Mouse (Mus musculus): ENCODE measurements around the gene Nrxn1. TPM values are rescaled to one million over a fixed set of nuclear protein-coding genes. Genes with fewer than 3 reads are reported as not detected.

Nrxn1 gene
- polyA plus RNA-seq, 1 experiment from 2014 or later, result 2.0 TPM

DNA sequence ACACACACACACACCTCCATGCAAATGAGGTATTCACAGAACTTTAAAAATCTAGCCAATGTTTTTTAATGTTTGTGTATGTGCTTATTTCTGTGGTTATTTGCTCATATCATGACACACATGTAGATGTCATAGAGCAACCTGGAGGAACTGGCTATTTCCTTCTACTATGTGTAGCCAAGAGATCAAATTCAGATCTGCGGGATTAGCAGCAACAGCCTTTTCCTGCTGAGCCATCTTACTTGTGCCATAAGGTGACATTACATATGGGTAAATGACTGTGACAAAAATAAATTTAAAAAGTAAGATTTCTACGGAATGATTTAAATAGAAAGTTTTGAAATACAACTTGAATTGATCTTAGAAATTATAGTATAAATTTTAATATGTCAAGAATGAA, 672.1 kb downstream of the Nrxn1 start:
- Histone ChIP-seq H3K9ac (ENCODE audit: low read length) (no peak overlapping the region), H3K4me2 (ENCODE audit: low read length) (no peak overlapping the region), H3K27me3 (ENCODE audit: control insufficient read depth, insufficient read depth, low read length) (no peaks in the 10 kb centered on the region), H3K4me3 (ENCODE audit: control insufficient read depth in 1 of 2, insufficient read depth in 1 of 2, low read depth in 1 of 2, low read length in 2 of 2) (no peak overlapping the region), H3K27ac (replicated peaks in 1 of 2; ENCODE audit: control insufficient read depth in 1 of 2, insufficient read depth in 1 of 2, low read depth in 2 of 2, low read length in 2 of 2) (no peak overlapping the region), H3K36me3 (ENCODE audit: control insufficient read depth, insufficient read depth, low read length) (no peaks in the 10 kb centered on the region), H3K4me1 (ENCODE audit: control insufficient read depth in 2 of 2, insufficient read depth in 2 of 2, low read length in 2 of 2) (no peaks in the 10 kb centered on the region), H3K9me3 (ENCODE audit: control insufficient read depth, low read length) (no peaks in the 10 kb centered on the region)
- no peak for ATAC-seq (ENCODE audit: insufficient number of reproducible peaks, insufficient read depth, low FRiP score, low read depth)
- WGBS, result 87% methylated on average over 2 of the region's 2 CpGs

DNA sequence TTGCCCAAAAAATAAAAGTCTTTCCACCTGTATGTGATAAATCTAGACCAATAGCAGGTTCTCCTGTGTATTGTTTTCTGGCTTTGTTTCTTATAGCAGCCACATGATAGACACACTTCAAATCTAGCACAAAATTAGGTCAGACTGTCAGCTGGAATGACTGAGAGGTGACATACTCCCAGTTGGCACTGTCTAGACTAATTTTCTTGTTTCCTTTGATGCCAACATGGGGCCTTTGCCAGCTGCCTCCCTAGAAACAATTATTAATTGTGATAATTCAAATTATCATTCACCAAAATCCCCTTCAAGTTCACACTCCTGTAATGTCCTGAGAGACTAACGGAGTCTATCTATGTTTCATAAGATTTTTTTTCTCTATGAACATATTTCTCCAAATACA, 673.3 kb downstream of the Nrxn1 start:
- no peak overlapping the region for H3K27ac ChIP-seq (replicated peaks in 1 of 2; ENCODE audit: control insufficient read depth in 1 of 2, insufficient read depth in 1 of 2, low read depth in 2 of 2, low read length in 2 of 2)
- H3K4me2 ChIP-seq (ENCODE audit: low read length), result no peak overlapping the region
- no peaks in the 10 kb centered on the region for H3K27me3 ChIP-seq (ENCODE audit: control insufficient read depth, insufficient read depth, low read length)
- no peak for ATAC-seq (ENCODE audit: insufficient number of reproducible peaks, insufficient read depth, low FRiP score, low read depth)
- H3K4me3 ChIP-seq (ENCODE audit: control insufficient read depth in 1 of 2, insufficient read depth in 1 of 2, low read depth in 1 of 2, low read length in 2 of 2), result no peak overlapping the region
- no peaks in the 10 kb centered on the region for H3K9me3 ChIP-seq (ENCODE audit: control insufficient read depth, low read length)
- H3K9ac ChIP-seq (ENCODE audit: low read length), result no peak overlapping the region
- H3K4me1 ChIP-seq (ENCODE audit: control insufficient read depth in 2 of 2, insufficient read depth in 2 of 2, low read length in 2 of 2), result no peaks in the 10 kb centered on the region
- WGBS, result 68% methylated on average over 1 of the region's 1 CpGs
- no peaks in the 10 kb centered on the region for H3K36me3 ChIP-seq (ENCODE audit: control insufficient read depth, insufficient read depth, low read length)

DNA sequence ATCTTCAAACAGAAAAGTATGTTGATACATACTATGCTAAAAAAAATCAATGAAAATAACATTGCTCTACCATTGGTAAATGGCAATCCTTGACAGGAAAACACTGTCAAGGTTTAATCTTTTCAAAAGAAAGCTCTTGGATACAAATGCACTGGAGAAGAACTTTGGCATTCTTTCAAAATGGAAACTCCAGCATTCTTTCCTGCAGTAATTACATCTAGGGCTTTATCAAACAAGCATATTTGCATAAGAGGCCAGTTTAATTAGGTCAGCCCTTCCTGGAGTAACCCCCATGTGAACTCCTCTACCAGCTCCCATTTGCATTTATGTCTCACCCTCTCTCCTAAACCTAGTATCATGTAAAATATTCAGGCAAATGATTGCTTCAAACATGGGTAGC, 696.5 kb downstream of the Nrxn1 start:
- no peak overlapping the region for H3K4me3 ChIP-seq (ENCODE audit: control insufficient read depth in 1 of 2, insufficient read depth in 1 of 2, low read depth in 1 of 2, low read length in 2 of 2)
- no peaks in the 10 kb centered on the region for H3K27me3 ChIP-seq (ENCODE audit: control insufficient read depth, insufficient read depth, low read length)
- no peak for ATAC-seq (ENCODE audit: insufficient number of reproducible peaks, insufficient read depth, low FRiP score, low read depth)
- H3K27ac ChIP-seq (replicated peaks in 1 of 2; ENCODE audit: control insufficient read depth in 1 of 2, insufficient read depth in 1 of 2, low read depth in 2 of 2, low read length in 2 of 2), result no peak overlapping the region
- H3K9me3 ChIP-seq (ENCODE audit: control insufficient read depth, low read length), result no peaks in the 10 kb centered on the region
- H3K36me3 ChIP-seq (ENCODE audit: control insufficient read depth, insufficient read depth, low read length), result no peaks in the 10 kb centered on the region
- no peak overlapping the region for H3K4me2 ChIP-seq (ENCODE audit: low read length)
- no peak overlapping the region for H3K9ac ChIP-seq (ENCODE audit: low read length)
- no peaks in the 10 kb centered on the region for H3K4me1 ChIP-seq (ENCODE audit: control insufficient read depth in 2 of 2, insufficient read depth in 2 of 2, low read length in 2 of 2)

DNA sequence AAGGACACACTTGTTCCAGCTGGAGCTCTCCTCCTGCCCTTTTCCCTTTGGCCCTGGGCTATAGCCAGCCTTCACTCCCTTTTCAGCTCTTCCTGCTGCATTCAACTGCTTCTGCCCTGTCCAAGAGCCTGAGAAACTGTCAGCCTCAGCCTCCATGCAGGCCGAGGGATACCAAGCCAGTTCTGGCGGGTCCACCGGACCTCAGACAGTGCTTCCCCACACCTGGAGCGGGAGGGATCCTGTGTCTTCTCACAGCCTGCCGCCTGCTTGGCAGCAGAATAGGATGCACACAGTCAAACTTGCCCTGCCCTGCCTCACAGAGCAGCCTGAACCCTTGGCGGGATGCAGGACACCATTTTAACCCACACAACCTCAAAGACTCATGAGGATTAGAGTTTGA, 698.3 kb downstream of the Nrxn1 start:
- Histone ChIP-seq H3K4me1 (ENCODE audit: control insufficient read depth in 2 of 2, insufficient read depth in 2 of 2, low read length in 2 of 2) (no peaks in the 10 kb centered on the region), H3K4me2 (ENCODE audit: low read length) (no peak overlapping the region), H3K27me3 (ENCODE audit: control insufficient read depth, insufficient read depth, low read length) (no peaks in the 10 kb centered on the region), H3K9me3 (ENCODE audit: control insufficient read depth, low read length) (no peaks in the 10 kb centered on the region), H3K27ac (replicated peaks in 1 of 2; ENCODE audit: control insufficient read depth in 1 of 2, insufficient read depth in 1 of 2, low read depth in 2 of 2, low read length in 2 of 2) (no peak overlapping the region), H3K4me3 (ENCODE audit: control insufficient read depth in 1 of 2, insufficient read depth in 1 of 2, low read depth in 1 of 2, low read length in 2 of 2) (no peak overlapping the region), H3K36me3 (ENCODE audit: control insufficient read depth, insufficient read depth, low read length) (no peaks in the 10 kb centered on the region), H3K9ac (ENCODE audit: low read length) (no peak overlapping the region)
- 77% methylated on average over 6 of the region's 6 CpGs for WGBS
- no peak for ATAC-seq (ENCODE audit: insufficient number of reproducible peaks, insufficient read depth, low FRiP score, low read depth)

DNA sequence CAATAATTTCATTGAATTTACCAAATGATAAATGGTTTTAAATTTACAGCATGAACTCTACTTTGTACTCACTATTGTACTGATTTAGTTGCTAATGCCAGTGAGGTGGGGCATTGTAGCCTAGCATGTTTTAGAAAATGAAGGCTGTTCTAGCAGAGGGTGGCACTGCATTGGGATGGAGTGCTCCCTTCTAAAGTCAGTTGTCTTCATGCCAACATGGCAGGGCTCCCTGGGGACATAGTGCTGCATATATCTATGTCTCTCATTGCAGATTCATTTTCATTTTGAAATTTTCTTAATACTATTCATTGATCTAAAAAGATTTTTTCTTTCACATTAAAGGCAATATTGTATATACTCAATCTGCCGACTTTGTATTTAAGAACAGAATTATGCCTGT, 700.1 kb downstream of the Nrxn1 start:
- H3K36me3 ChIP-seq (ENCODE audit: control insufficient read depth, insufficient read depth, low read length), result no peaks in the 10 kb centered on the region
- H3K4me2 ChIP-seq (ENCODE audit: low read length), result no peak overlapping the region
- no peak for ATAC-seq (ENCODE audit: insufficient number of reproducible peaks, insufficient read depth, low FRiP score, low read depth)
- H3K9me3 ChIP-seq (ENCODE audit: control insufficient read depth, low read length), result no peaks in the 10 kb centered on the region
- H3K4me1 ChIP-seq (ENCODE audit: control insufficient read depth in 2 of 2, insufficient read depth in 2 of 2, low read length in 2 of 2), result no peaks in the 10 kb centered on the region
- H3K27ac ChIP-seq (replicated peaks in 1 of 2; ENCODE audit: control insufficient read depth in 1 of 2, insufficient read depth in 1 of 2, low read depth in 2 of 2, low read length in 2 of 2), result no peak overlapping the region
- no peak overlapping the region for H3K4me3 ChIP-seq (ENCODE audit: control insufficient read depth in 1 of 2, insufficient read depth in 1 of 2, low read depth in 1 of 2, low read length in 2 of 2)
- H3K27me3 ChIP-seq (ENCODE audit: control insufficient read depth, insufficient read depth, low read length), result no peaks in the 10 kb centered on the region
- H3K9ac ChIP-seq (ENCODE audit: low read length), result no peak overlapping the region
- 84% methylated on average over 1 of the region's 1 CpGs for WGBS

DNA sequence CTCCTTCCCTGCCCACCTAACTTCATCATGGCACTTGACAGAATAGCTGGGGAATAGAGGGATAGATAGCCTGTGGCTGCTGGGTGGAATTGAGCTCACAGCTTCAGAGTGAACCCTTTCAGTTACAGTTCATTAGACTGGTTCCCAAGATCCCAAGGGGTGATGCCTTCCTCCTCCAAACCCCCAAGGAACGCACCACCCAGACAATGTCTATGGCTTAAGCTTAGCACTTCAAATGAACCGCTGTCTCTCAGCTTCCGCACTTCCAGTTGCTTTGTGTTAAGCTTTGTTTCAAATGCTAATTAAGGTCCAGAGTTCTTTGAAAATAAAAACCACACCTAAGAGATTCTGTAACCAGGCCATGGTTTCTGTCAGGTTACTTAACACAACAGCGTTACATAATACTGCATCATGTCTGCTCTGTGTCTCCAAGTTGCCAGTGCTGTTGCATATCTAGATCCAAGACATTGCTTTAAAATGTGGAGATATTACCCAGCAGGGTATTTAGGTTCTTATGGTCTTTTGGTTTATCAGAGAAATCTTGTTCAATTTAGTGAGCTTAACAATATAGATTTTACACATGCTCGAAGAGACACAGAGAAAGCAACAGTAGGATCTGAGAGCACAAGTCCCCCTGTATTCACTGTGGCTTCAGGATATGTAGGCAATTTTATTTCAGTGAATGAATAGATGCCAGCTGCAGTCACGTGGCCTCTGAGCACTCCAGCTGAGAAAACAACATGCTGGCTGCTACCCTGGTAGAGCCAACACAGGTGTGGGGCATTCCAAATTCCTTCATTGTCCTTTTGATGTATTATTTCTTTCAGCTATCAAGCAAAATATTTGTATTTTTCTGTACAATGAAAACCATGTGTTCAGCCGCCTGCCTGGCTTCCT, 702.3 kb downstream of the Nrxn1 start:
- H3K9me3 ChIP-seq (ENCODE audit: control insufficient read depth, low read length), result no peaks in the 10 kb centered on the region
- WGBS, result 47% methylated on average over 7 of the region's 7 CpGs
- no peaks in the 10 kb centered on the region for H3K4me1 ChIP-seq (ENCODE audit: control insufficient read depth in 2 of 2, insufficient read depth in 2 of 2, low read length in 2 of 2)
- H3K27ac ChIP-seq (replicated peaks in 1 of 2; ENCODE audit: control insufficient read depth in 1 of 2, insufficient read depth in 1 of 2, low read depth in 2 of 2, low read length in 2 of 2), result no peak overlapping the region
- no peak for ATAC-seq (ENCODE audit: insufficient number of reproducible peaks, insufficient read depth, low FRiP score, low read depth)
- no peak overlapping the region for H3K9ac ChIP-seq (ENCODE audit: low read length)
- no peak overlapping the region for H3K4me2 ChIP-seq (ENCODE audit: low read length)
- no peak overlapping the region for H3K4me3 ChIP-seq (ENCODE audit: control insufficient read depth in 1 of 2, insufficient read depth in 1 of 2, low read depth in 1 of 2, low read length in 2 of 2)
- H3K27me3 ChIP-seq (ENCODE audit: control insufficient read depth, insufficient read depth, low read length), result no peaks in the 10 kb centered on the region
- no peaks in the 10 kb centered on the region for H3K36me3 ChIP-seq (ENCODE audit: control insufficient read depth, insufficient read depth, low read length)

DNA sequence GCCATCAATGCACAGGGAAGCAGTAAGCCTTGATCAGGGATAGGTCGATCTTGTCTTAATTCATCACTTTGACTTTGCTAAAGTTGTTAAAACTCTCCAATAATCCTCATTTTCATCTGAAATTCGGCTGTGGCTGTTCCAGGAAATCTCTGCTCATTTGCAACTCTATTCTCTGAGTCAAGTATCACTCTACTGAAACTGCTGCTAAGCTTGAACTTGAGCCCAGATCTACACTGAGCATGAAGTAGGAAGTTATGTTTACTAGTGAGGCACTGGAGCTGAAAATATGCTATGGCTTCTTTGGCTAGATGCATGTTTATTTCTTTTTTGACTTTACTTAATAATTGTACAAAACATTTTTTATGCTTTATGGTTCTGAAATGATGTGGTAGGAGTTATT, 708.0 kb downstream of the Nrxn1 start:
- H3K36me3 ChIP-seq (ENCODE audit: control insufficient read depth, insufficient read depth, low read length), result no peaks in the 10 kb centered on the region
- H3K9me3 ChIP-seq (ENCODE audit: control insufficient read depth, low read length), result no peaks in the 10 kb centered on the region
- no peak for ATAC-seq (ENCODE audit: insufficient number of reproducible peaks, insufficient read depth, low FRiP score, low read depth)
- H3K4me1 ChIP-seq (ENCODE audit: control insufficient read depth in 2 of 2, insufficient read depth in 2 of 2, low read length in 2 of 2), result no peaks in the 10 kb centered on the region
- WGBS, result 67% methylated on average over 2 of the region's 2 CpGs
- H3K9ac ChIP-seq (ENCODE audit: low read length), result no peak overlapping the region
- no peaks in the 10 kb centered on the region for H3K27me3 ChIP-seq (ENCODE audit: control insufficient read depth, insufficient read depth, low read length)
- H3K4me3 ChIP-seq (ENCODE audit: control insufficient read depth in 1 of 2, insufficient read depth in 1 of 2, low read depth in 1 of 2, low read length in 2 of 2), result no peak overlapping the region
- no peak overlapping the region for H3K4me2 ChIP-seq (ENCODE audit: low read length)
- H3K27ac ChIP-seq (replicated peaks in 1 of 2; ENCODE audit: control insufficient read depth in 1 of 2, insufficient read depth in 1 of 2, low read depth in 2 of 2, low read length in 2 of 2), result no peak overlapping the region

Measured in heart, embryonic 14.5 days (tissue).